Mouse (Mus musculus) lung, postnatal 0 days (tissue): ENCODE measurements around the gene Myo15b. TPM values are rescaled to one million over a fixed set of nuclear protein-coding genes. Genes with fewer than 3 reads are reported as not detected.

ENCODE experiments used
- ATAC-seq: fragments of 200-750 bp; cut with Nextera tagmentation; 2 replicates; pipeline ENCODE4 v1.8.0; 2017; ENCODE audit warnings: moderate library complexity
- DNase-seq: peaks from one replicate; pipeline ENCODE4 v3.0.0-alpha.2; 2016; ENCODE audit warnings: low spot score
- H3K27ac ChIP-seq: fragments of 300-500 bp; sonication (generic); 2 replicates; pipeline ENCODE4 v1.5.1; 2014; ENCODE audit warnings: antibody characterized with exemption, mild to moderate bottlenecking, low read length, mixed read lengths
- H3K27me3 ChIP-seq: fragments of 300-500 bp; sonication (generic); replicated peaks from 2 replicates; pipeline ENCODE4 v1.6.1; 2014; ENCODE audit warnings: low read length, mixed read lengths; ENCODE audit not compliant: insufficient read depth
- H3K36me3 ChIP-seq: fragments of 300-500 bp; sonication (generic); 2 replicates; pipeline ENCODE4 v1.6.1; 2014; ENCODE audit warnings: low read length, mixed read lengths; ENCODE audit not compliant: insufficient read depth
- H3K4me1 ChIP-seq: fragments of 300-500 bp; sonication (generic); 2 replicates; pipeline ENCODE4 v1.6.1; 2014; ENCODE audit warnings: antibody characterized with exemption, low read depth, low read length, mixed read lengths; ENCODE audit not compliant: insufficient read depth
- H3K4me2 ChIP-seq: fragments of 300-500 bp; sonication (generic); replicated peaks from 2 replicates; pipeline ENCODE4 v1.6.1; 2014; ENCODE audit warnings: low read depth, mild to moderate bottlenecking, low read length, moderate library complexity, mixed read lengths
- H3K4me3 ChIP-seq: fragments of 300-500 bp; sonication (generic); 2 replicates; pipeline ENCODE4 v1.5.1; 2014; ENCODE audit warnings: low read depth, low read length
- H3K9ac ChIP-seq: fragments of 300-500 bp; sonication (generic); replicated peaks from 2 replicates; pipeline ENCODE4 v1.6.1; 2014; ENCODE audit warnings: low read depth, mild to moderate bottlenecking
- H3K9me3 ChIP-seq: fragments of 300-500 bp; sonication (generic); 2 replicates; pipeline ENCODE4 v1.6.1; 2016; ENCODE audit warnings: low read length, mixed read lengths
- CTCF ChIP-seq: IDR thresholded peaks from 2 replicates; pipeline ENCODE4 v1.5.1; 2016; ENCODE audit warnings: antibody characterized with exemption, mild to moderate bottlenecking
- EP300 ChIP-seq: IDR thresholded peaks from 2 replicates; pipeline ENCODE4 v1.6.1; 2016; ENCODE audit warnings: antibody characterized with exemption, mild to moderate bottlenecking, control low read depth
- WGBS: fragments of 180-500 bp; shearing (Covaris S2); extraction: QIAGEN DNeasy Blood & Tissue Kit; methylation state at CpG from one replicate; pipeline ENCODE4 v1.1.7; 2014; 5-methylcytosine and 5-hydroxymethylcytosine counted together
- polyA plus RNA-seq: library from polyadenylated mRNA; unstranded; fragments of >200 nt; fragmentation: Nextera tagmentation; extraction: Ambion mirVana; gene quantifications from 2 replicates; pipeline ENCODE4 v1.2.1, GENCODE M21; 2015

Myo15b gene
- polyA plus RNA-seq = 0.57 and 0.68 TPM in 2 replicates

GRCm38 (mm10) chr11:115858354-115858753 lies at the start of gene Myo15b:
Gene Myo15b, plus strand, starts transcription at chr11:115858406.
- no peak within 1 kb of the TSS for H3K27ac ChIP-seq
- WGBS = 18% methylated on average over 27 of the region's 27 CpGs
- 0 out of 2 replicates have a peak within 1 kb of the TSS, but pooled peaks have one; percentile 36 for H3K9ac ChIP-seq
- DNase-seq = no peak
- H3K9me3 ChIP-seq = no peaks in the 10 kb centered on the region
- no peak for TF ChIP-seq EP300
- TF ChIP-seq CTCF = no peak
- peaks cover 8% of the 10 kb centered on the region; the same call in 1 of the 2 replicates for H3K36me3 ChIP-seq
- no peaks in the 10 kb centered on the region for H3K4me1 ChIP-seq
- H3K4me2 ChIP-seq = peak within 1 kb of the TSS; percentile 65
- peaks cover 22% of the 10 kb centered on the region for H3K27me3 ChIP-seq
- no peak for ATAC-seq
- peak within 1 kb of the TSS; percentile 31 for H3K4me3 ChIP-seq

- H3K4me1 ChIP-seq = peaks cover 31% of the 10 kb centered on the region; the same call in 1 of the 2 replicates
Observed at GRCm38 (mm10) chr11:115808696-115809310, 49.4 kb upstream of the Myo15b start.

GRCm38 (mm10) chr11:115809311-115809781 lies 48.9 kb upstream of the Myo15b start:
- 44% methylated on average over 8 of the region's 8 CpGs for WGBS
- ATAC-seq (peak; percentile 68), DNase-seq (peak; percentile 79)
- Histone ChIP-seq H3K4me1 (peaks cover 34% of the 10 kb centered on the region; the same call in 1 of the 2 replicates), H3K36me3 (no peaks in the 10 kb centered on the region; the same call in 1 of the 2 replicates), H3K9ac (no peak overlapping the region), H3K27me3 (no peaks in the 10 kb centered on the region), H3K27ac (peak overlapping the region; percentile 80), H3K9me3 (no peaks in the 10 kb centered on the region), H3K4me2 (peak overlapping the region; percentile 95), H3K4me3 (peak overlapping the region; percentile 81; the same call in 1 of the 2 replicates)
- peak; percentile 51 for TF ChIP-seq CTCF
- TF ChIP-seq EP300 = peak; percentile 85

More at GRCm38 (mm10) chr11:115808696-115809310, 49.4 kb upstream of the Myo15b start:
- ATAC-seq (no peak), DNase-seq (peak; percentile 44)
- Histone ChIP-seq H3K27me3 (no peaks in the 10 kb centered on the region), H3K27ac (peak overlapping the region; percentile 80), H3K9me3 (no peaks in the 10 kb centered on the region), H3K9ac (no peak overlapping the region), H3K4me2 (peak overlapping the region; percentile 45), H3K4me3 (peak overlapping the region; percentile 6; the same call in 1 of the 2 replicates), H3K36me3 (peaks cover under 1% of the 10 kb centered on the region; the same call in 1 of the 2 replicates)
- TF ChIP-seq CTCF = no peak
- 15% methylated on average over 10 of the region's 10 CpGs for whole genome bisulfite sequencing

- Histone ChIP-seq H3K9me3 (no peaks in the 10 kb centered on the region), H3K9ac (peak overlapping the region; percentile 78), H3K4me2 (peak overlapping the region; percentile 95), H3K4me1 (peaks cover 40% of the 10 kb centered on the region; the same call in 1 of the 2 replicates), H3K36me3 (no peaks in the 10 kb centered on the region), H3K4me3 (peak overlapping the region; percentile 81), H3K27ac (peak overlapping the region; percentile 80), H3K27me3 (no peaks in the 10 kb centered on the region)
- WGBS = 40% methylated on average over 14 of the region's 14 CpGs
- ATAC-seq (no peak), DNase-seq (peak; percentile 74)
- TF ChIP-seq CTCF = no peak
- no peak for TF ChIP-seq EP300
Observed at GRCm38 (mm10) chr11:115810377-115810776, 47.8 kb upstream of the Myo15b start.

- peaks cover 36% of the 10 kb centered on the region; the same call in 1 of the 2 replicates for H3K4me1 ChIP-seq
- ATAC-seq (no peak), DNase-seq (no peak)
- TF ChIP-seq CTCF (no peak), EP300 (no peak)
- H3K27me3 ChIP-seq = no peaks in the 10 kb centered on the region
- 59% methylated on average over 20 of the region's 20 CpGs for WGBS
- no peaks in the 10 kb centered on the region for H3K9me3 ChIP-seq
- peak overlapping the region; percentile 95 for H3K4me2 ChIP-seq
- peak overlapping the region; percentile 78 for H3K9ac ChIP-seq
- peak overlapping the region; percentile 78 for H3K27ac ChIP-seq
- peak overlapping the region; percentile 81 for H3K4me3 ChIP-seq
- no peaks in the 10 kb centered on the region for H3K36me3 ChIP-seq
Observed at GRCm38 (mm10) chr11:115811381-115812093, 46.7 kb upstream of the Myo15b start.

- no peak for ATAC-seq
Observed at GRCm38 (mm10) chr11:115812095-115812494, 46.1 kb upstream of the Myo15b start.

More at GRCm38 (mm10) chr11:115812095-115812494, 46.1 kb upstream of the Myo15b start:
- peak overlapping the region; percentile 81 for H3K4me3 ChIP-seq
- no peaks in the 10 kb centered on the region for H3K36me3 ChIP-seq
- no peaks in the 10 kb centered on the region for H3K27me3 ChIP-seq
- H3K4me2 ChIP-seq = peak overlapping the region; percentile 95
- peak overlapping the region; percentile 78 for H3K9ac ChIP-seq
- H3K4me1 ChIP-seq = peaks cover 35% of the 10 kb centered on the region; the same call in 1 of the 2 replicates
- peak overlapping the region; percentile 78 for H3K27ac ChIP-seq
- H3K9me3 ChIP-seq = no peaks in the 10 kb centered on the region
- 19% methylated on average over 7 of the region's 7 CpGs for WGBS
- DNase-seq = peak; percentile 54
- TF ChIP-seq EP300 (no peak), CTCF (no peak)
